Mouse (Mus musculus) megakaryocyte, embryonic 14.5 days (primary cell): ENCODE results near the gene Rras.

Source experiments
- FLI1 ChIP-seq: IDR thresholded peaks from 2 replicates; pipeline ENCODE4 v1.6.1; 2012; ENCODE audit warnings: low read length, inconsistent platforms, mixed read lengths
- GATA1 ChIP-seq: IDR thresholded peaks from 3 replicates; pipeline ENCODE4 v1.6.1; 2012; ENCODE audit warnings: mixed read lengths, low read length, inconsistent platforms, borderline replicate concordance

DNA sequence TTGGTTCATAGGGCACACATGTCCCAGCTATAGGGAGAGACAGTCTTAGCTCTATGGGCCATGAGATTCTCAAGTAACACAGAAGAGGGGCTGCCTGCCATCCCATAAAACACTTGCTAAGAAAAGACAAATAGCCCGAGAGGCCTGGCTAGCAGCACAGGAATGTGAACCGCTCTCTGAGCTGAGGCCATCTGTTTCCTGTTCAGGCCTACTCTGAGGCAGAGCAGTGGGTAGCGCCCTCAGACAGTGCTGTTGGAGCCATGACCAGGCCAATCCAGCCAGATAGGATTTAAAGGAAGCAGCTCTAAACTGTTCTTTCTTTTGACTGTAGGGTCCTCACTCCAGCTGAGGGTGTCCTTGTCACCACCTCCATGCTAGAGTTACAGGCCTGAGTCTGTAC is 13.2 kb upstream of the Rras start:
- TF ChIP-seq FLI1 (no peak), GATA1 (no peak)
